Mouse (Mus musculus) CH12.LX (cell line): ENCODE data around the gene Drc1. TPM values are rescaled to one million over a fixed set of nuclear protein-coding genes. Genes with fewer than 3 reads are reported as not detected.

ENCODE experiments used
- DNase-seq: peaks from one replicate; pipeline ENCODE4 v3.0.0-alpha.2; 2013; ENCODE audit errors: extremely low read depth
- H3K27ac ChIP-seq: 2 replicates; pipeline ENCODE4 v1.5.1; 2012; ENCODE audit warnings: low read depth, mild to moderate bottlenecking, control low read depth, moderate library complexity; ENCODE audit not compliant: insufficient read depth
- H3K27me3 ChIP-seq: replicated peaks from 2 replicates; pipeline ENCODE3; 2012; ENCODE audit warnings: inconsistent platforms
- H3K36me3 ChIP-seq, 2 experiments: replicated peaks in 1 of 2; 2 replicates each; pipeline versions ENCODE3 to v1.6.1; 2012; ENCODE audit warnings: inconsistent platforms in 1 of 2, low read length in 1 of 2, mild to moderate bottlenecking in 1 of 2, mixed read lengths in 1 of 2, moderate library complexity in 1 of 2; ENCODE audit not compliant: control insufficient read depth in 1 of 2, insufficient read depth in 1 of 2
- H3K4me1 ChIP-seq, 2 experiments: 2 replicates each; pipeline ENCODE4 v1.6.1; 2012; ENCODE audit warnings: inconsistent platforms in 1 of 2, moderate library complexity in 1 of 2; ENCODE audit not compliant: insufficient read depth in 2 of 2, control insufficient read depth in 1 of 2
- H3K4me2 ChIP-seq: 2 replicates; pipeline ENCODE4 v1.6.1; 2012; ENCODE audit warnings: low read depth, mild to moderate bottlenecking, control low read depth; ENCODE audit not compliant: poor library complexity, insufficient read depth, severe bottlenecking
- H3K4me3 ChIP-seq, 3 experiments: fragments of 150-350 bp in 1 of 3; sonication (generic) in 1 of 3; replicated peaks in 1 of 3; 2 replicates each; pipeline versions ENCODE3 to v1.5.1; 2011 to 2012; ENCODE audit warnings: low read depth in 2 of 3, low read length in 2 of 3, mild to moderate bottlenecking in 2 of 3, moderate library complexity in 2 of 3, control low read depth in 1 of 3, improper control_type of control experiment in 1 of 3, inconsistent platforms in 1 of 3, mixed read lengths in 1 of 3; ENCODE audit not compliant: poor library complexity in 1 of 3
- H3K79me2 ChIP-seq: replicated peaks from 2 replicates; pipeline ENCODE4 v1.6.1; 2012; ENCODE audit warnings: mild to moderate bottlenecking, moderate library complexity; ENCODE audit not compliant: control insufficient read depth, poor library complexity, insufficient read depth, severe bottlenecking; ENCODE audit errors: extremely low read depth
- H3K9ac ChIP-seq: 2 replicates; pipeline ENCODE4 v1.6.1; 2012; ENCODE audit warnings: low read depth, mild to moderate bottlenecking, control low read depth, moderate library complexity; ENCODE audit not compliant: insufficient read depth
- H3K9me3 ChIP-seq: replicated peaks from 2 replicates; pipeline ENCODE3; 2012; ENCODE audit warnings: low read length, inconsistent platforms, mixed read lengths
- BHLHE40 ChIP-seq: IDR thresholded peaks from 2 replicates; pipeline ENCODE4 v1.6.1; 2011; ENCODE audit warnings: mild to moderate bottlenecking, low read depth, low read length, improper control_type of control experiment
- CHD2 ChIP-seq: IDR thresholded peaks from 2 replicates; pipeline ENCODE4 v1.6.1; 2011; ENCODE audit warnings: low read length, improper control_type of control experiment
- E2F4 ChIP-seq: IDR thresholded peaks from 2 replicates; pipeline ENCODE4 v1.6.1; 2011; ENCODE audit warnings: low read depth, low read length, improper control_type of control experiment; ENCODE audit not compliant: insufficient replicate concordance
- ELF1 ChIP-seq: IDR thresholded peaks from 2 replicates; pipeline ENCODE4 v1.6.1; 2014; ENCODE audit warnings: low read depth, mild to moderate bottlenecking, inconsistent platforms, low read length, improper control_type of control experiment
- EP300 ChIP-seq: IDR thresholded peaks from 2 replicates; pipeline ENCODE4 v1.6.1; 2011; ENCODE audit warnings: low read length, improper control_type of control experiment
- GABPA ChIP-seq: IDR thresholded peaks from 2 replicates; pipeline ENCODE4 v1.6.1; 2012; ENCODE audit warnings: low read depth, low read length, improper control_type of control experiment, inconsistent platforms; ENCODE audit not compliant: insufficient replicate concordance
- IRF4 ChIP-seq: IDR thresholded peaks from 2 replicates; pipeline ENCODE4 v1.6.1; 2014; ENCODE audit warnings: low read depth, mild to moderate bottlenecking, inconsistent platforms, low read length, improper control_type of control experiment
- JUN ChIP-seq: IDR thresholded peaks from 2 replicates; pipeline ENCODE4 v1.6.1; 2011; ENCODE audit warnings: low read depth, mild to moderate bottlenecking, low read length, improper control_type of control experiment, moderate library complexity; ENCODE audit not compliant: insufficient read depth
- JUND ChIP-seq: conservative IDR thresholded peaks from 2 replicates; pipeline ENCODE4 v1.6.1; 2011; ENCODE audit warnings: low read depth, low read length, improper control_type of control experiment
- MAZ ChIP-seq: IDR thresholded peaks from 2 replicates; pipeline ENCODE4 v1.6.1; 2012; ENCODE audit warnings: low read depth, mild to moderate bottlenecking, inconsistent platforms, low read length, improper control_type of control experiment, moderate library complexity
- MXI1 ChIP-seq: IDR thresholded peaks from 2 replicates; pipeline ENCODE4 v1.6.1; 2011; ENCODE audit warnings: mild to moderate bottlenecking, low read depth, low read length, improper control_type of control experiment
- PAX5 ChIP-seq: IDR thresholded peaks from 2 replicates; pipeline ENCODE4 v1.6.1; 2012; ENCODE audit warnings: low read length, inconsistent platforms, mixed read lengths
- POLR2A ChIP-seq: IDR thresholded peaks from 2 replicates; pipeline ENCODE4 v1.6.1; 2011; ENCODE audit warnings: low read depth, mild to moderate bottlenecking, improper control_type of control experiment, low read length
- RCOR1 ChIP-seq: conservative IDR thresholded peaks from 2 replicates; pipeline ENCODE4 v1.6.1; 2012; ENCODE audit warnings: low read depth, mild to moderate bottlenecking, inconsistent platforms, low read length, improper control_type of control experiment
- SMC3 ChIP-seq: IDR thresholded peaks from 2 replicates; pipeline ENCODE4 v1.6.1; 2011; ENCODE audit warnings: low read depth, low read length, improper control_type of control experiment
- TBP ChIP-seq: conservative IDR thresholded peaks from 2 replicates; pipeline ENCODE4 v1.6.1; 2011; ENCODE audit warnings: low read depth, low read length, improper control_type of control experiment
- TCF12 ChIP-seq: IDR thresholded peaks from 2 replicates; pipeline ENCODE4 v1.6.1; 2014; ENCODE audit warnings: low read depth, mild to moderate bottlenecking, inconsistent platforms, low read length, improper control_type of control experiment
- UBTF ChIP-seq: IDR thresholded peaks from 2 replicates; pipeline ENCODE4 v1.6.1; 2012; ENCODE audit warnings: low read depth, mild to moderate bottlenecking, inconsistent platforms, low read length, improper control_type of control experiment, moderate library complexity
- ZC3H11A ChIP-seq: IDR thresholded peaks from 2 replicates; pipeline ENCODE4 v1.6.1; 2012; ENCODE audit warnings: low read depth, mild to moderate bottlenecking, inconsistent platforms, low read length, improper control_type of control experiment
- ZMIZ1 ChIP-seq: IDR thresholded peaks from 2 replicates; pipeline ENCODE4 v1.6.1; 2012; ENCODE audit warnings: low read depth, mild to moderate bottlenecking, inconsistent platforms, low read length, improper control_type of control experiment
- dilution Hi-C: fragments of 300-500 bp; cut with MboI; formaldehyde crosslinking; loops from 2 replicates; pipeline ENCODE4 v1.14.3; 2020; ENCODE audit warnings: low sequenced_read_pairs; ENCODE audit not compliant: extremely low pct_unique_long_range_greater_than_20kb, extremely low pct_ligation_motif_present
- in situ Hi-C: fragments of 300-500 bp; cut with MboI; formaldehyde crosslinking; loops from 3 replicates; pipeline ENCODE4 v1.14.3; 2019; ENCODE audit warnings: low sequenced_read_pairs, low pct_ligation_motif_present, low pct_unique_long_range_greater_than_20kb, mixed read lengths
- polyA plus RNA-seq: library from polyadenylated mRNA; unstranded; fragments of >175 nt; gene quantifications from 2 replicates; pipeline ENCODE4 v1.2.1, GENCODE M21; 2012; ENCODE audit warnings: low read depth; ENCODE audit not compliant: insufficient read length
- total RNA-seq, 2 experiments: library from RNA; depleted of rRNA; stranded (reverse); fragments of 300-350 nt in 1 of 2; fragments of >200 nt in 1 of 2; gene quantifications; 2 replicates each; pipeline ENCODE4 v1.2.3; 2012 to 2014

Drc1 gene
- total and polyA plus RNA-seq, 3 experiments: 0.04 TPM; not detected in 2

GRCm38 (mm10) chr5:30232271-30232971 is 48.8 kb upstream of the Drc1 start, which contains the start of gene Selenoi (continued):
- no peak for TF ChIP-seq ZC3H11A
- no peak for TF ChIP-seq JUND
- TF ChIP-seq BHLHE40: no peak
- TF ChIP-seq PAX5: no peak
- TF ChIP-seq ZMIZ1: peak; percentile 70
- TF ChIP-seq MXI1: no peak; the same call in 1 of the 2 replicates
- TF ChIP-seq TBP: peak; percentile 80
- no peak for TF ChIP-seq JUN
- peak; percentile 72 for TF ChIP-seq ELF1
- TF ChIP-seq GABPA: no peak
- no peak for TF ChIP-seq RCOR1
- peak; percentile 87 for TF ChIP-seq CHD2
- no peak for TF ChIP-seq MAZ
- TF ChIP-seq IRF4: peak; percentile 43; the same call in 1 of the 2 replicates
- no peak for TF ChIP-seq EP300
- no peak for TF ChIP-seq SMC3
- peak; percentile 61 for TF ChIP-seq TCF12

- in situ Hi-C loops: no loop called here
- H3K9ac ChIP-seq: peak overlapping the region; percentile 54
- TF ChIP-seq TCF12: no peak
- dilution Hi-C loops: no loop called here
- peak overlapping the region; percentile 72 to 85 (median 83) for H3K4me3 ChIP-seq
- DNase-seq: peak; percentile 41
- peaks cover 4% of the 10 kb centered on the region for H3K9me3 ChIP-seq
- peaks cover 50% of the 10 kb centered on the region for H3K79me2 ChIP-seq
- no peaks in the 10 kb centered on the region for H3K27me3 ChIP-seq
- H3K4me1 ChIP-seq: peaks cover 7 to 38% of the 10 kb centered on the region in 2 experiments; a peak in 3 of 4 replicates
- no peak overlapping the region for H3K27ac ChIP-seq
- peak overlapping the region; percentile 87 for H3K4me2 ChIP-seq
- peaks cover 0 to 12% of the 10 kb centered on the region in 2 experiments for H3K36me3 ChIP-seq
These were observed 48.1 kb upstream of the Drc1 start for GRCm38 (mm10) chr5:30233042-30233441.

DNA sequence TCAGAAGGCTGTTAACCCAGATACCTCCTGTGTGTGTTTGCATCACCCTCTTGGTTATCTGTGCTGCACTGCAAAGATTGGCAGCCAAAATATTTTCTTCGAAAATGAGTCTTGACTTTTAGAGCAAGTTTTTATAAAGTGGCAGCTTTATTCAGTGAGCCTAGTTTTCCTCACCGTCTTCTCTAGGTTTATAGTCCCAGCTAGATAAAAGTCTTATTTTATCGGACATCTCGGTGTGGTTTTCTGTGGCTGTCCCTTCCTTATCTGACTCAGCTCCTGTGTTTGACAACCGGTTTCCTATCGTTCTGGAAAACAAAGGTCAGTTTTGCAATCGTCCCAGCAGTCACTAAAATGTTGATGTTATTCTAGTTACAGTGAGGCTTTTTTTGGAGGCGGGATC is 47.2 kb upstream of the Drc1 start:
- H3K79me2 ChIP-seq: peaks cover 54% of the 10 kb centered on the region
- H3K4me3 ChIP-seq: peak overlapping the region in 2 of 3 experiments; percentile 72 to 85
- in situ Hi-C loops: no loop called here
- H3K36me3 ChIP-seq: peaks cover 0 to 19% of the 10 kb centered on the region in 2 experiments
- dilution Hi-C loops: no loop called here
- TF ChIP-seq POLR2A: no peak
- 0 out of 2 replicates have a peak, but pooled peaks have one; percentile 16 for TF ChIP-seq MXI1
- TF ChIP-seq UBTF: no peak
- TF ChIP-seq ZC3H11A: no peak
- no peak for TF ChIP-seq E2F4
- H3K9me3 ChIP-seq: peaks cover 4% of the 10 kb centered on the region
- no peaks in the 10 kb centered on the region for H3K27me3 ChIP-seq
- DNase-seq: no peak
- no peak overlapping the region for H3K27ac ChIP-seq
- peaks cover 7 to 45% of the 10 kb centered on the region in 2 experiments; a peak in 3 of 4 replicates for H3K4me1 ChIP-seq
- peak overlapping the region; percentile 87 for H3K4me2 ChIP-seq
- H3K9ac ChIP-seq: peak overlapping the region; percentile 54
